Mouse (Mus musculus): Measurements from ENCODE around the gene Gm3685.
"Not testable (repeated sequence)": the region's sequence is repeated elsewhere in the genome, so short reads cannot be mapped to it uniquely, and the experiment has no call there.

GRCm38 (mm10) chr14:7026274-7026673, 18.5 kb downstream of the Gm3685 start:
- not testable (repeated sequence) for TF ChIP-seq GATA1 (IDR thresholded peaks at IDR 0.05; ENCODE audit: borderline replicate concordance, low read length); FLI1 (IDR thresholded peaks at IDR 0.05; ENCODE audit: low read length)

Data from megakaryocyte, embryonic 14.5 days (primary cell).